Comparison of ENCODE assay signal across 4 mouse cellular contexts in genomic region chr17:6614316-6614715, GRCm38 (mm10). TPM values are rescaled to one million over a fixed set of nuclear protein-coding genes. Genes with fewer than 3 reads are reported as not detected.
"Had no signal": no experiment of that assay in that cellular context is flagged by ENCODE, and none has a peak within 500 bp of the region (broad histone marks: within the 10 kb centered on the region; RNA-seq: fewer than 3 reads in every experiment).

No protein-coding gene starts in this region.

RNA-seq across cellular contexts. Expression of gene Sytl3, which starts 44.6 kb away (rescaled TPM):
- polyA plus RNA-seq: embryonic facial prominence, embryonic 10.5 days; embryonic facial prominence, embryonic 11.5 days; erythroblast, embryonic 14.5 days; forebrain, embryonic 11.5 days had no signal
